Mouse (Mus musculus) right cerebral cortex, postnatal 4 days (tissue): Measurements from ENCODE around the gene Alk.

ENCODE experiments used
- DNase-seq: peaks from one replicate; pipeline ENCODE4 v3.0.0-alpha.2; 2022

Gene Alk

GRCm38 (mm10) chr17:71868828-71869227 lies 735.6 kb downstream of the Alk start:
- no peak for DNase-seq

GRCm38 (mm10) chr17:71867892-71868291 lies 736.5 kb downstream of the Alk start:
- no peak for DNase-seq

DNA sequence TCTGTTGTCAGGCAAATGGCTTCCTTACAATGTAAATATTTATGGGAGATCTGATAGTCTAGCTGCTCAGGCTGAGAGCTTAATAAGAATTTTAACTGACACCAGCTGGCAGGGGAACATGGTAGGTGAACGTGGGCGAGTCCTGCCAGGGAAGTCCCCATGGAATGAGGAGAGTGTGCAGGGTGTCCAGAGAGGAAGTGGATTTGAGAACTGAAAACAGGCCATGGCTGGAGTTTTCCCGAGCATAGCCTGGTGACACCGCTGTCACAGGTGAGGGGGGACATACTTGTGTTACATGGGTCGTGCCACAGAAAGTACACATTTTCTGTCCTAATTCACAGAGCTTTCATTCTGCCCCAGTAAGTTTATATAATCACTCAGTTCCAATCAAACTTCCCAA lies 739.0 kb downstream of the Alk start:
- no peak for DNase-seq

DNA sequence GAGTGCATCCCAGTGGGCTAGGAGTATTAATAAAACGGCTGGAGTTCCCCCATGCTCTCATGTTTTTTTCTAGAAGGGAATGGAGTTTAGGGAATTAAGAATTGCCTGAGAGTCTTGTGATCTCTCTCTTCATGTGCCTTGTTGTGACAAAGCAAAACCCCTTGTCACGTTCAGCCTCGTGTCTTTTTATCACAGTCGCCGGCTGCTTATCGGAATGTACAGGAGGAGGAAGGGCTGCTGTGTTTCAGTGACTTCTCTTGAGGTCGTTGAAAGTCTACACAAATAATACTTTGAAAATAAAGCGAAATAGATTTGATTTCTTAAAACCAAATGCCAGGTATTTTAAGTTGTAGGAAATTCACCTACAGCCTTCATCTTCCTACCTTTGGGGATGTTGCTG lies 740.4 kb downstream of the Alk start:
- DNase-seq: no peak

GRCm38 (mm10) chr17:71862895-71863294 lies 741.5 kb downstream of the Alk start:
- DNase-seq: no peak

GRCm38 (mm10) chr17:71862184-71862583 lies 742.2 kb downstream of the Alk start:
- no peak for DNase-seq

DNA sequence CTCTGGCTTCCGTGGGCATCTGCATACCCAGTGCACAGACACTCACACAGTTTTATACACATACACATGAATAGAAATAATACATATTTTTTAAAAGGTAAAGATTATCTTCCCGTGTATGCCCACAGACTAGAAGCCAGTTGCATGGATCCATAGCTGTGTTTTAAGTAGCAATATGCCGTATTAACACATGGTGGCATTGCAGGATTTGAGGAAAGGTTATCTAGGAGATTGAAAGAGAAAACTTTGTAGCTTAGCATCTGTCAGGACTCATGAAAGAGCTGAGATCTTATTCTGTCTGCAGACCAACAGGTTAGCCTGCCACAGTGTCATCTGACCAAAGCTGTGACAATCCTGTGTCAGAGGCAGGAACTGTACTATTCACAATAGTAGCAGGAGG lies 772.5 kb downstream of the Alk start:
- no peak for DNase-seq

DNA sequence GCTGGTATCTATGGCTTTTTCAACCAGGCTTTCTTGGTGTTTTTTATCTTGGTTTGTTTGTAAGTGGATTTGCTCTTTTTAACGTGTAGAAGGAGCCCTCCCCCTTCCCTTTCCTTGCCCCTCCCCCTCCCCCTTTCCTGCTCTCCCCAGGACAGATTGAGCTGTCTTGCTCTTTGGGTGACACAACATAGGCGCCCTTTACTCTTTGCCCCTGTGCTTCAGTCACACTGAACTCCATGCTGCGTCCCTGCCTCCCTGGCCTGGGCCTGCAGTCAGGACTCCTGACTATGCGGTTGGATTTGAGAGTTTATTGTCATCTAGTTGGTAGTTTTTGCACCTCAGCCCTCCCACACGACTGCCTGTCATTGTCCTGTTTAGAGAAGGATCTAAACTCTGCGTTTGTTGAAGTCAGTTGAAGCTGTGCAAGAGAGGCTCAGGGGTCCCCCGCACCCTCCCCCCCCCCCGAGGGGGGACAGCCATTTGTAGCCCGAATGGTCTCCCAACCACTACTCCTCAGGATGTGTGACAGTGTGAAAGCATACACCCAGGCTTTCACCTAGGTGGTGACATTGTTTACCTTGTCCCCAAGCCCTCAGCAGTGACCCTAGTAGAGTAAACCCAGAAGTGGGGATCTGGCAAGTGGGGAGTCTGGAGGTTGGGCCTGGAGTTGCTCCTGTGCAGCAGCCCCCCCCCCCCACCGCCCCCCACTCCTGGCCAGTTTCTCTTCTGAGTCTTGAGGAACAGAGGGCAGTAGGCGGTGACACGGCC lies 775.6 kb downstream of the Alk start:
- no peak for DNase-seq

GRCm38 (mm10) chr17:71827627-71828026 lies 776.8 kb downstream of the Alk start:
- DNase-seq: peak; percentile 23

DNA sequence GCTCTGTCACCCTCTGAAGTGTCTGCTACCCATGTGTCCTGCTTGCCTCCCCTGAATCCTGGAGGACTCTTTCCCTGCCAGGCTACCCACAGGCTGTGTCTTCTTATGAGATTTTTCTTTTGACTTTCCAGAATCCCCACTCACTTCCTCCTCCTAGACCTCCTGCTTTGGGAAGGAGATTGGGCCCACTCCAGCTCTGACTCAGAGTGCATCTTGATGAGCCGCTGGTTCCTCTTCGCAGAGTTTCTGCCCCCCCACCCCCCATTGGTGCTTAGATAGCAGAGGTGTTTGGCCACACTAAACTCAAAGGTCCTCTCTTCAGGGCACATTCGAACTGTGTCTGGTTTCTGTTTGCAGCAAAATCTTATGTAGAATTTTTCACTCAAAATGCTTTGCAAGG lies 777.8 kb downstream of the Alk start:
- no peak for DNase-seq

DNA sequence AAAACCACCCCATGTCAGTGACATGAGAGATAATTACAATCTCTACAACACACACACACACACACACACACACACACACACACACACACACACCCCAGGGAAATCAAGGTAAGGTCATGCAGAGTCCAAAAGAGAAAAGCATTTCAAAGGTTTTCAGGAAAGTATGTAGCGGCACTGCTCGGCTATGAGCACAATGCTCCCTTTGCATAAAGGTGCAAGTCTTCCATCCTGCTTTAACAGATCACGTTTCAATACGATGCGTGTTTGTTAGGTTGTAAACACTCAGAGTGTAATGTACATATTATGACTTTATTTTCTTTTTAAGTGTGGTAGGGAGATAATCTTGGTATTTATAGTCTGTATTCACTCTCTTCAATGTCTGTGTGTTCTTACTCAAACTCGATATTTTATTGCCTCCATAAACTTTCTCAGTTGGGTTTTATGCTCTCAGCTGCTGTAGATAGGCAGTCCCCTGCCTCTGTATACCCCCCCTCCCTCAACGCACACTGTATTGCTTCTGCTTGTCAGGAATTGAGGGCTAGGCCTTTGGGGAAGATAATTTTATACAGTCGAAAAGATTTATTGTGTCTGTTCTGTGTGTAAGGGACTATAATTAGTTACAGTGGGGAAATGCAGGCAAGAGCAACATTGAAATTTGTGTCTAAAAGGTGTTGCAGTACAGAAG lies 780.7 kb downstream of the Alk start:
- no peak for DNase-seq
